Mouse (Mus musculus): ENCODE data around the gene Nrg3. TPM values are rescaled to one million over a fixed set of nuclear protein-coding genes. Genes with fewer than 3 reads are reported as not detected.

Gene Nrg3
- polyA plus RNA-seq, 1 experiment from 2014 or later = not detected

DNA sequence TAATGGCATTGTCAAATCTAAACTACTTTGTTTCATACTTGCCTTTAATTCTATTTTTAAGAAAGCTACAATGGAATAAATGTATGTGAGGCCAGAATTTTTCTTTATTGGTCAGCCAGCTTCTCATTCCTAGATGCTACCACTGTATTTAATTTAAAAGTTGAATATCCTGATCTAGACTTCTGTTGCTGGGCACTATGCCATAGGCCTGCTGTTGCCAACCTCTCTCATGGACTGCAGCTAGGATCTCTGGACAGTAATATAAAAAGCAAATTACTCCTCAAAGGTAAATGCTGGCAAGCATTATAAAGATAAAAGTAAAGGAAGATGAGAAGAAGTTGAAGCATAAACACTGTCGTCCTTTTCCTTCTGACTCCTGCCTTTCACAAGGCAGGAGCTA, 217.5 kb downstream of the Nrg3 start:
- Histone ChIP-seq H3K4me3 (ENCODE audit: low read depth, low read length) (no peak overlapping the region), H3K9me3 (ENCODE audit: low read length) (no peaks in the 10 kb centered on the region), H3K27me3 (ENCODE audit: insufficient read depth, low read length) (no peaks in the 10 kb centered on the region), H3K9ac (replicated peaks) (no peak overlapping the region), H3K36me3 (replicated peaks; ENCODE audit: insufficient read depth, low read length) (no peaks in the 10 kb centered on the region), H3K4me1 (ENCODE audit: insufficient read depth) (no peaks in the 10 kb centered on the region), H3K4me2 (ENCODE audit: low read depth, low read length) (no peak overlapping the region), H3K27ac (ENCODE audit: low read depth) (no peak overlapping the region)
- ATAC-seq (no peak), DNase-seq (no peak)
- WGBS (ENCODE audit: insufficient replicate concordance) = 65% methylated on average over 1 of the region's 1 CpGs
- TF ChIP-seq EP300 (IDR thresholded peaks at IDR 0.05; ENCODE audit: low read depth) (no peak), CTCF (IDR thresholded peaks at IDR 0.05; ENCODE audit: low read depth) (no peak)

DNA sequence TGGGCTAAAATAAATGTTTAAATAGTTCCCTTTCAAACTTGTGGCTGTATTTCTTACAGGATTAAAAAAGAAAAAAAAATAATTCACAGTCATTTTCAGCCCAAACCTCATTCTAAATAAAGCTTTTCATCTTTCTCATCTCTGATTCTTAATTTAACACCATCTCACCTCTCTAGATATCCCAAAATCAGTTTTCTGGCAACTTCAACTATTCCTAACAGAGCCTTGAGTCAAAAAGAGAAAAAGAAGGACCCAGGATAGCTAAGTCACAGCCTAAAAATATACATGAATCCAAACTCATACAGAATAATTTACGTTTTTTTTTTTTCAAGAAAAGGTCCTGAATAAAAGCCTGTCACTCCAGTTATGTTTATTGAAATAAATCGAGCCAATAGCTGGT, 232.6 kb downstream of the Nrg3 start:
- Histone ChIP-seq H3K4me1 (ENCODE audit: insufficient read depth) (no peaks in the 10 kb centered on the region), H3K27ac (ENCODE audit: low read depth) (no peak overlapping the region), H3K9me3 (ENCODE audit: low read length) (no peaks in the 10 kb centered on the region), H3K9ac (replicated peaks) (no peak overlapping the region), H3K4me2 (ENCODE audit: low read depth, low read length) (no peak overlapping the region), H3K4me3 (ENCODE audit: low read depth, low read length) (no peak overlapping the region), H3K27me3 (ENCODE audit: insufficient read depth, low read length) (no peaks in the 10 kb centered on the region), H3K36me3 (replicated peaks; ENCODE audit: insufficient read depth, low read length) (no peaks in the 10 kb centered on the region)
- ATAC-seq (no peak), DNase-seq (no peak)
- 58% methylated on average over 2 of the region's 2 CpGs for WGBS (ENCODE audit: insufficient replicate concordance)
- no peak for TF ChIP-seq CTCF (IDR thresholded peaks at IDR 0.05; ENCODE audit: low read depth)
- no peak for TF ChIP-seq EP300 (IDR thresholded peaks at IDR 0.05; ENCODE audit: low read depth)

DNA sequence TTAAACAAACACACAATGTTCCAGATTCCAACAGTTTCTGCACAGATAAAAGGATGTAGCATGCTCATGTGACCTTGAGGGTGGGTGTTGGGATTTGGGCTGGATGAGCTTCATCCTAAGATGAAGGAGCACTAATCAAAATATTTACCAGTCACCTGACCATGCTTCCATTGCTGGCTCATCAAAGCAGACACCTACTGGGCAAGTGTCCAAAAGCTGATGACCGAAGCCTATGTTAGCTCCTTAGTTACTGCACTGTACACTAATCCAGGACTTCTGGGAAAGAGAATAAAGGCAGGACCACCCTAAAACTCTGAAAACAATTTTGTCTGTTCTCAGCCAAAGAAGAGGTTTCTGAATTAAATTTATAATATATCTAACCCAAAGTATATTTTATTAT, 261.4 kb downstream of the Nrg3 start:
- no peak overlapping the region for H3K4me2 ChIP-seq (ENCODE audit: low read depth, low read length)

DNA sequence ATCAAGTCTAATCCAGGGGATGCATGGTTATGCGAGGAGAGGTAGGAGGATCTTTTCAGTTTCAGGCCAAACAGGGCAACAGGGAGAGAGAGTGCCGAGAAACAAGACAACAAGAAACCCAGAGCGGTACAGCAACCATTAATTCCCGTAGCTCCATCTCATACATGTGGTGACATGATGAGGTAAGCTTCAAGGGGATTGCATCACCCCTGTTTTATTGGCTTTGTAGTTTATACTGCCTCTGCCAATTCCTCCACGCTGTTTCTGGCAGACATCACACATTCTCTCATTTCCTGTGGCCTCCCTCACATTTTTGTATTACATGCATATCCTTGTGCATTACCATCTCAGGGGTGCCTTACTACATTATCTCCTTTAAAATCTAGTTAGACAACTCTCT, 280.9 kb downstream of the Nrg3 start:
- Histone ChIP-seq H3K4me1 (ENCODE audit: insufficient read depth) (no peaks in the 10 kb centered on the region), H3K36me3 (replicated peaks; ENCODE audit: insufficient read depth, low read length) (no peaks in the 10 kb centered on the region), H3K9me3 (ENCODE audit: low read length) (no peaks in the 10 kb centered on the region), H3K4me2 (ENCODE audit: low read depth, low read length) (no peak overlapping the region), H3K27ac (ENCODE audit: low read depth) (no peak overlapping the region), H3K27me3 (ENCODE audit: insufficient read depth, low read length) (no peaks in the 10 kb centered on the region), H3K4me3 (ENCODE audit: low read depth, low read length) (no peak overlapping the region), H3K9ac (replicated peaks) (no peak overlapping the region)
- no peak for ATAC-seq
- WGBS (ENCODE audit: insufficient replicate concordance) = 57% methylated on average over 5 of the region's 5 CpGs
- DNase-seq = no peak
- TF ChIP-seq EP300 (IDR thresholded peaks at IDR 0.05; ENCODE audit: low read depth) = no peak
- no peak for TF ChIP-seq CTCF (IDR thresholded peaks at IDR 0.05; ENCODE audit: low read depth)

More for the DNA sequence above, 261.4 kb downstream of the Nrg3 start:
- TF ChIP-seq CTCF (IDR thresholded peaks at IDR 0.05; ENCODE audit: low read depth) = no peak
- TF ChIP-seq EP300 (IDR thresholded peaks at IDR 0.05; ENCODE audit: low read depth) = no peak
- WGBS (ENCODE audit: insufficient replicate concordance) = 68% methylated on average over 1 of the region's 1 CpGs
- Histone ChIP-seq H3K9me3 (ENCODE audit: low read length) (no peaks in the 10 kb centered on the region), H3K36me3 (replicated peaks; ENCODE audit: insufficient read depth, low read length) (no peaks in the 10 kb centered on the region), H3K4me1 (ENCODE audit: insufficient read depth) (no peaks in the 10 kb centered on the region), H3K27ac (ENCODE audit: low read depth) (no peak overlapping the region), H3K27me3 (ENCODE audit: insufficient read depth, low read length) (no peaks in the 10 kb centered on the region), H3K4me3 (ENCODE audit: low read depth, low read length) (no peak overlapping the region), H3K9ac (replicated peaks) (no peak overlapping the region)
- DNase-seq (no peak), ATAC-seq (no peak)

DNA sequence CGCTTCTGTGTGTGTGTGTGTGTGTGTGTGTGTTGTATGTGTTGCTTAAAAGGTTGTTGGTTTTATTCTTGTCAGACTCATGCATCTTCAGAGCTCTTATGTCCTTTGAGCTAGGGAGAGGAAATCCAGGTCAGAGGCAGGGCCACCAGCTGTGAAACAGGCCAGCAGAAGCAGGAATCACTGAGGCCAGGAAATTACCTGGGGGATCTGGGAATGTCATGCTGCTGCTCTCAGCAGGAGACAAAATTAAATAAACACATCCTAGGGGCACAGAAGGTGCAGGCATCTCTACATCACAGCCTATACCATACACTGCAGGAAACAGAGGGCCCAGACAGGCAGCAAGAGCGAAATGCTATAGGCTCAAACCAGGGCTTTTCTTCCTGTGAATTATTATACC, 299.2 kb downstream of the Nrg3 start:
- no peaks in the 10 kb centered on the region for H3K4me1 ChIP-seq (ENCODE audit: insufficient read depth)
- no peak overlapping the region for H3K27ac ChIP-seq (ENCODE audit: low read depth)
- H3K36me3 ChIP-seq (replicated peaks; ENCODE audit: insufficient read depth, low read length) = no peaks in the 10 kb centered on the region
- no peak overlapping the region for H3K9ac ChIP-seq (replicated peaks)
- ATAC-seq = no peak
- no peak overlapping the region for H3K4me2 ChIP-seq (ENCODE audit: low read depth, low read length)
- H3K9me3 ChIP-seq (ENCODE audit: low read length) = no peaks in the 10 kb centered on the region
- no peak overlapping the region for H3K4me3 ChIP-seq (ENCODE audit: low read depth, low read length)
- no peaks in the 10 kb centered on the region for H3K27me3 ChIP-seq (ENCODE audit: insufficient read depth, low read length)
- TF ChIP-seq CTCF (IDR thresholded peaks at IDR 0.05; ENCODE audit: low read depth) (no peak), EP300 (IDR thresholded peaks at IDR 0.05; ENCODE audit: low read depth) (no peak)
- no peak for DNase-seq
- WGBS (ENCODE audit: insufficient replicate concordance) = 54% methylated on average over 2 of the region's 2 CpGs

DNA sequence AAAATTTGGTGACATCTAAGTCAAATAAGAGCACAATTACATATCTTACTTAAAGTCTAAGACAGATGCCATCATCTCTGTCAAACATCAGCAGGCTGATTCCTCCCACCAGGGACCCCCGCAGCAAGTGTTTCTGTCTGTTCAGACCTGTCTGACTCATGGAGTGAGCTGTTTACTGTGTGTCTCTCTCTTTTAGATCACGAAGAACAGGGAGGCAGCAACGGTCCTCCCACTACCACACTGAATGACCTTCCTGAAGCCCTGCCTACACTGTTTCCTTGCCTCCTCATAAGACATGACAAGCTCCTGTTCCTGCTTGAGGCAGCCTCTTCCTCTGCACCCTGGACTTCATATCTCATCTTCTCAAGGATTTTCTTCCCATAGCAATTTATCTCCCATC, 312.7 kb downstream of the Nrg3 start:
- TF ChIP-seq CTCF (IDR thresholded peaks at IDR 0.05; ENCODE audit: low read depth) (no peak), EP300 (IDR thresholded peaks at IDR 0.05; ENCODE audit: low read depth) (no peak)
- H3K36me3 ChIP-seq (replicated peaks; ENCODE audit: insufficient read depth, low read length) = no peaks in the 10 kb centered on the region
- ATAC-seq (no peak), DNase-seq (no peak)
- no peak overlapping the region for H3K4me3 ChIP-seq (ENCODE audit: low read depth, low read length)
- H3K4me1 ChIP-seq (ENCODE audit: insufficient read depth) = no peaks in the 10 kb centered on the region
- H3K9ac ChIP-seq (replicated peaks) = no peak overlapping the region
- no peaks in the 10 kb centered on the region for H3K27me3 ChIP-seq (ENCODE audit: insufficient read depth, low read length)
- H3K27ac ChIP-seq (ENCODE audit: low read depth) = no peak overlapping the region
- no peak overlapping the region for H3K4me2 ChIP-seq (ENCODE audit: low read depth, low read length)
- 52% methylated on average over 3 of the region's 3 CpGs for whole genome bisulfite sequencing (ENCODE audit: insufficient replicate concordance)
- H3K9me3 ChIP-seq (ENCODE audit: low read length) = no peaks in the 10 kb centered on the region

DNA sequence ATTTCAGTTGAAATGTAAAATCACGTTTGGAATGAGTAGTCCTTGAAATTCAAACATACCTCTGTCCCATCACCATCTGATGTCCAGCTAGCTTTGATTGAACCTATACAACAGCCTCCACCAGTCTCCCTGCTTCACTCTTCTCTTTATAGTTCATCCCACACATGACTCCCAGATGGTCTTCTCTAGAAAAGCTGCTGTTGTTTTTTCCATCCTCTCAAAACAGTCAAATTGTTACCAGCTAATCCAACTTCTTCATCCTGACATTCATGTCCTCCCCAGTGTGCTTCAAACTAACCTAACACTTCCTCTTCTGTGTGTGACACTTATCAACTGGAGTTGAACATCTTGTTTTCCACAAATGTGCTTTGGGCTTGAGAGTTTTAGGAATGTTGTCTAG, 317.4 kb downstream of the Nrg3 start:
- TF ChIP-seq CTCF (IDR thresholded peaks at IDR 0.05; ENCODE audit: low read depth) (no peak), EP300 (IDR thresholded peaks at IDR 0.05; ENCODE audit: low read depth) (no peak)
- Histone ChIP-seq H3K9me3 (ENCODE audit: low read length) (no peaks in the 10 kb centered on the region), H3K27ac (ENCODE audit: low read depth) (no peak overlapping the region), H3K9ac (replicated peaks) (no peak overlapping the region), H3K36me3 (replicated peaks; ENCODE audit: insufficient read depth, low read length) (no peaks in the 10 kb centered on the region), H3K4me1 (ENCODE audit: insufficient read depth) (no peaks in the 10 kb centered on the region), H3K4me3 (ENCODE audit: low read depth, low read length) (no peak overlapping the region), H3K27me3 (ENCODE audit: insufficient read depth, low read length) (no peaks in the 10 kb centered on the region), H3K4me2 (ENCODE audit: low read depth, low read length) (no peak overlapping the region)
- WGBS (ENCODE audit: insufficient replicate concordance) = 20% methylated on average over 1 of the region's 1 CpGs
- ATAC-seq (no peak), DNase-seq (no peak)

All from liver, postnatal 0 days (tissue).